Mouse (Mus musculus) liver, embryonic 14.5 days (tissue): ENCODE data around the gene Upk3bl.

Source experiments
- CTCF ChIP-seq: IDR thresholded peaks from 2 replicates; pipeline ENCODE4 v1.5.1; 2016; ENCODE audit warnings: antibody characterized with exemption, low read depth, control low read depth
- EP300 ChIP-seq: IDR thresholded peaks from 2 replicates; pipeline ENCODE4 v1.6.1; 2016; ENCODE audit warnings: antibody characterized with exemption, low read depth

DNA sequence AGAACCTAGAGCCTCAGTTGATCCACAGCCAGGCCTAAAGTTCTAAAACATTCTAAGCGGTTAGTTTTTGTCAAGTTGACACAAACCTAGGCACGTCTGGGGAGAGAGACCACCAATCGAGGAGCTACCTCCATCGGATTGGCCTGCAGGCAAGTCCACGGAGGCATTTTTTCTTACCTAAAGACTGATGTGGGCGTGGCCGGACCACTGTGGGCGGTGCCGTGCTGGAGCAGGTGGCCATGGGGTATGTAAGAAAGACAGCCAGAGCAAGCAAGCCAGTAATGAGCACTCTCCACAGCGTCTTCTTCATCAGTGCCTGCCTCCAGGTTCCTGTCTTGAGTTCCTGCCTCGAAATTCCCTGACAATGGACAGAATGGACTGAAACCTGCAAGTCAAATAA is 19.2 kb downstream of the Upk3bl start:
- no peak for TF ChIP-seq CTCF
- no peak for TF ChIP-seq EP300
